Mouse (Mus musculus): Measurements from ENCODE around the gene Spata7. TPM values are rescaled to one million over a fixed set of nuclear protein-coding genes. Genes with fewer than 3 reads are reported as not detected.

Spata7 gene
- polyA plus RNA-seq, 1 experiment from 2014 or later: 1.7 TPM

GRCm38 (mm10) chr12:98697202-98697601, 69.2 kb downstream of the Spata7 start:
- TF ChIP-seq CTCF (IDR thresholded peaks at IDR 0.05; ENCODE audit: low read depth): no peak
- TF ChIP-seq EP300 (IDR thresholded peaks at IDR 0.05; ENCODE audit: low read depth): no peak
- Histone ChIP-seq H3K36me3 (replicated peaks; ENCODE audit: insufficient read depth, low read length) (no peaks in the 10 kb centered on the region), H3K9ac (replicated peaks) (no peak overlapping the region), H3K4me1 (ENCODE audit: insufficient read depth) (no peaks in the 10 kb centered on the region), H3K27me3 (ENCODE audit: insufficient read depth, low read length) (no peaks in the 10 kb centered on the region), H3K27ac (ENCODE audit: low read depth) (no peak overlapping the region), H3K4me3 (ENCODE audit: low read depth, low read length) (no peak overlapping the region), H3K9me3 (ENCODE audit: low read length) (no peaks in the 10 kb centered on the region), H3K4me2 (ENCODE audit: low read depth, low read length) (no peak overlapping the region)
- DNase-seq (no peak), ATAC-seq (no peak)
- 78% methylated on average over 5 of the region's 5 CpGs for WGBS (ENCODE audit: insufficient replicate concordance)

DNA sequence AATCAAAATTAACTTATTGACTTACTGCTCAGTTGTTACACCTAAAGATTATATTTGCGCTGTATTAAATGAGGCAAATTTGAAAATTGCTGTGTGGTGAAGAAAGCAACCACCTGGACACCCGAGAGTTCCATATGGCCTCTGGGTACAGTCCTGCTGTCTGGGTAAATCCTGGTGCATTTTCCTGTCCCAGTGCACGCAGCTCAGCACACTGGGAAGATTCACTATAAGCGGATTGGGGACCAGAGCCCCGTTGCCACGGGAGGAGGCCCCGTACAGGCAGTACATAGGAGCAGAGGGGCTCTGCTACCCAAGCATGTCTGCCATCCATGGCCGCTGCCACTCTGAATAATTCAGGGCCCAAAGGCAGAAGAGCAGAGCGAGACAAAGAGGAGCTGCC, 73.6 kb downstream of the Spata7 start:
- Histone ChIP-seq H3K9me3 (ENCODE audit: low read length) (no peaks in the 10 kb centered on the region), H3K27ac (ENCODE audit: low read depth) (no peak overlapping the region), H3K9ac (replicated peaks) (no peak overlapping the region), H3K4me1 (ENCODE audit: insufficient read depth) (no peaks in the 10 kb centered on the region), H3K4me2 (ENCODE audit: low read depth, low read length) (no peak overlapping the region), H3K4me3 (ENCODE audit: low read depth, low read length) (no peak overlapping the region), H3K27me3 (ENCODE audit: insufficient read depth, low read length) (no peaks in the 10 kb centered on the region), H3K36me3 (replicated peaks; ENCODE audit: insufficient read depth, low read length) (0 out of 2 replicates have a peak, but pooled peaks cover 2% of the 10 kb centered on the region)
- DNase-seq: no peak
- TF ChIP-seq EP300 (IDR thresholded peaks at IDR 0.05; ENCODE audit: low read depth) (no peak), CTCF (IDR thresholded peaks at IDR 0.05; ENCODE audit: low read depth) (no peak)
- ATAC-seq: no peak
- WGBS (ENCODE audit: insufficient replicate concordance): 87% methylated on average over 9 of the region's 9 CpGs

DNA sequence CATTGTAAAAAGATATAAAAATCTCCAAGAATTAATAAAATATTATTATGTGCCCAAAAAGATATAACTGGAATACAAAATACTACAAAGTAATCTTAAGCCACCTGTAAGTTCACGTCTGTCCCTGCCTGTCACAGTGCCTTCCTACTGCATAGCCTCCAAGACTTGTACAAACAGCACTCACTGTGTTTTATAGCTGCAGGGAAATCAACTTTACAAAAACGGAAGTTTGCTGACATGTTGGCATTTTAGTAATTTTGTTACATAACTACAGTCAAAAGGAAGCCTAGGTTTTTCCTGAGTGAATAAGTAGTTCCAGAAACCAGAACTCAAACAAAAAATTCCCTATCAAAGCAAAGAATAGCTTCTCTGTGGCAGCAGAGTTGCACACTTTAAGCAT, 75.6 kb downstream of the Spata7 start:
- H3K4me1 ChIP-seq (ENCODE audit: insufficient read depth): no peaks in the 10 kb centered on the region
- H3K36me3 ChIP-seq (replicated peaks; ENCODE audit: insufficient read depth, low read length): 0 out of 2 replicates have a peak, but pooled peaks cover 2% of the 10 kb centered on the region
- H3K4me2 ChIP-seq (ENCODE audit: low read depth, low read length): no peak overlapping the region
- no peak overlapping the region for H3K9ac ChIP-seq (replicated peaks)
- H3K27me3 ChIP-seq (ENCODE audit: insufficient read depth, low read length): no peaks in the 10 kb centered on the region
- ATAC-seq: no peak
- H3K9me3 ChIP-seq (ENCODE audit: low read length): no peaks in the 10 kb centered on the region
- TF ChIP-seq EP300 (IDR thresholded peaks at IDR 0.05; ENCODE audit: low read depth): no peak
- TF ChIP-seq CTCF (IDR thresholded peaks at IDR 0.05; ENCODE audit: low read depth): no peak
- 50% methylated on average over 2 of the region's 2 CpGs for WGBS (ENCODE audit: insufficient replicate concordance)
- DNase-seq: no peak
- H3K27ac ChIP-seq (ENCODE audit: low read depth): no peak overlapping the region
- H3K4me3 ChIP-seq (ENCODE audit: low read depth, low read length): no peak overlapping the region

GRCm38 (mm10) chr12:98703961-98704360, 76.0 kb downstream of the Spata7 start:
- H3K4me3 ChIP-seq (ENCODE audit: low read depth, low read length): no peak overlapping the region
- no peaks in the 10 kb centered on the region for H3K4me1 ChIP-seq (ENCODE audit: insufficient read depth)
- H3K27ac ChIP-seq (ENCODE audit: low read depth): no peak overlapping the region
- ATAC-seq: no peak
- no peak overlapping the region for H3K9ac ChIP-seq (replicated peaks)
- no peaks in the 10 kb centered on the region for H3K27me3 ChIP-seq (ENCODE audit: insufficient read depth, low read length)
- no peaks in the 10 kb centered on the region for H3K9me3 ChIP-seq (ENCODE audit: low read length)
- 81% methylated on average over 10 of the region's 10 CpGs for WGBS (ENCODE audit: insufficient replicate concordance)
- H3K4me2 ChIP-seq (ENCODE audit: low read depth, low read length): no peak overlapping the region
- TF ChIP-seq EP300 (IDR thresholded peaks at IDR 0.05; ENCODE audit: low read depth) (no peak), CTCF (IDR thresholded peaks at IDR 0.05; ENCODE audit: low read depth) (no peak)
- H3K36me3 ChIP-seq (replicated peaks; ENCODE audit: insufficient read depth, low read length): 0 out of 2 replicates have a peak, but pooled peaks cover 2% of the 10 kb centered on the region
- DNase-seq: no peak

- Histone ChIP-seq H3K27me3 (ENCODE audit: insufficient read depth, low read length) (no peaks in the 10 kb centered on the region), H3K4me2 (ENCODE audit: low read depth, low read length) (no peak overlapping the region), H3K4me3 (ENCODE audit: low read depth, low read length) (no peak overlapping the region), H3K27ac (ENCODE audit: low read depth) (no peak overlapping the region), H3K9ac (replicated peaks) (no peak overlapping the region), H3K9me3 (ENCODE audit: low read length) (no peaks in the 10 kb centered on the region), H3K4me1 (ENCODE audit: insufficient read depth) (peaks cover 5% of the 10 kb centered on the region), H3K36me3 (replicated peaks; ENCODE audit: insufficient read depth, low read length) (no peaks in the 10 kb centered on the region)
- WGBS (ENCODE audit: insufficient replicate concordance): 70% methylated on average over 6 of the region's 6 CpGs
- DNase-seq (no peak), ATAC-seq (no peak)
- no peak for TF ChIP-seq EP300 (IDR thresholded peaks at IDR 0.05; ENCODE audit: low read depth)
- TF ChIP-seq CTCF (IDR thresholded peaks at IDR 0.05; ENCODE audit: low read depth): no peak
These were observed 84.9 kb downstream of the Spata7 start for GRCm38 (mm10) chr12:98712819-98713218.

DNA sequence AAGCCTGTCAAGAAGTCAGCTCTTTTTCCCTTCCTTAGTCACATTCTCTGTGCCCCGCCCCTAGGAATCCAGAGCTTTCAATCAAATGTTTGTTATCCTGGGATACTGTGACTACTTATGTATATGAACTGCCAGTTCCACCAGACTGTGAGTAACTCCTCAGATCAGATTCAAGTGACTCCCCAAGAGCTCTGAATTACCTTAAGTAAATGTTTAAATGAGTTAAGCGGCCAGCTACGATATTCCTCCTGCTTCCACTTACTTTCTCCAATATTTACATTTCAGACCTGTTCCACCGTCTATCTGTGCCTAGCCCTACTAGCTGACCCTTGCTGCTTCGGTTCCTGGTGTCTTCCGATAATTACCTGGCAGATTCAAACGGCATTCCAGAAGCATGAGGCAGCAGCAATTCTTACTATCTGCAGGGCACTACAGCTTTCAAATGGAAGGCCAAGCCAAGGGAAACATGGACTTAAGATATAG, 85.7 kb downstream of the Spata7 start:
- H3K36me3 ChIP-seq (replicated peaks; ENCODE audit: insufficient read depth, low read length): no peaks in the 10 kb centered on the region
- H3K9me3 ChIP-seq (ENCODE audit: low read length): no peaks in the 10 kb centered on the region
- 64% methylated on average over 7 of the region's 7 CpGs for WGBS (ENCODE audit: insufficient replicate concordance)
- ATAC-seq: no peak
- H3K4me2 ChIP-seq (ENCODE audit: low read depth, low read length): no peak overlapping the region
- no peak for TF ChIP-seq EP300 (IDR thresholded peaks at IDR 0.05; ENCODE audit: low read depth)
- TF ChIP-seq CTCF (IDR thresholded peaks at IDR 0.05; ENCODE audit: low read depth): no peak
- DNase-seq: no peak
- H3K4me3 ChIP-seq (ENCODE audit: low read depth, low read length): no peak overlapping the region
- no peaks in the 10 kb centered on the region for H3K27me3 ChIP-seq (ENCODE audit: insufficient read depth, low read length)
- no peak overlapping the region for H3K9ac ChIP-seq (replicated peaks)
- H3K4me1 ChIP-seq (ENCODE audit: insufficient read depth): peaks cover 5% of the 10 kb centered on the region
- H3K27ac ChIP-seq (ENCODE audit: low read depth): no peak overlapping the region
